Mouse (Mus musculus): ENCODE results near the gene Ccdc190. TPM values are rescaled to one million over a fixed set of nuclear protein-coding genes. Genes with fewer than 3 reads are reported as not detected.

Ccdc190 gene
- polyA plus RNA-seq, 1 experiment from 2014 or later = 0.11 TPM

DNA sequence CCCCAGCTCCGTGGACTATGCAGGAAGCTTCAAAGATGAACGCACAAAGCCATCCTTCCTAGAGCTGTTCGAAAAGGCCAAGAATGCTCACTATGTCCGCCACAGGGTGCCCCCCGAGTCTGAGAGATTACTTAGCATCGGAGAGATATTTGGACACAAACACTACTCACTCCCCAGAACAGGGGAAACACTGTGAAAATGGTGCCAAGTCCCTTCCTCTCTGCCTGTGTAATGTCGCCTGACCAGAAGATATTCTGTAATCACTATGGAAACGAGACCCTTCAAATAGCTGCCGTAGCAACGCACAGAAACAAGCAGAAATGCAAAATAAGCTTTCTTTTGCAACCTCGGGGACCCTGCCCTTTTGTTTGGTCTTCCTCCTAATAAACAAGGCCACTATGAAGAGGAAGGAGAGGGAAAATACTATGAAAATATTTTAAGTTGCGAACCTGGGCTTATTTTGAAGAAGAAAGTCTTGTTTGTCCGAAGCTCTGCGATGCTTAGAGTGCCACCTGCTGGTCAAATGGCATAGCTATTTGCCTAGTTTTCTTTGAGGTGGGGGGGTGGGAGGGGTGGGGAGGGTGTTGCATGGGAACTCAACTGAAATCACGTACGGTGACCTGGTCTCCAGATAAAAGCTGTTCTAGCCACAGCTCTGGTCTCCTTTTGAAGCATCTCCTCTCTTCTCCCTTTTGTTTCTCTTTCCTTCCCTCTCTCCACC, 5.7 kb downstream of the Ccdc190 start:
- Histone ChIP-seq H3K27me3 (ENCODE audit: control insufficient read depth, insufficient read depth, low read length) (no peaks in the 10 kb centered on the region), H3K9ac (ENCODE audit: low read length) (no peak overlapping the region), H3K9me3 (ENCODE audit: control insufficient read depth, low read length) (no peaks in the 10 kb centered on the region), H3K27ac (replicated peaks) (no peak overlapping the region), H3K4me2 (replicated peaks; ENCODE audit: low read depth) (peak overlapping the region; percentile 40; the same call in 1 of the 2 replicates), H3K4me1 (replicated peaks; ENCODE audit: control insufficient read depth, insufficient read depth) (no peaks in the 10 kb centered on the region), H3K36me3 (ENCODE audit: control insufficient read depth, insufficient read depth, low read length) (no peaks in the 10 kb centered on the region), H3K4me3 (ENCODE audit: low read depth, low read length) (no peak overlapping the region)
- peak; percentile 55 for DNase-seq (ENCODE audit: low spot score)
- ATAC-seq (ENCODE audit: low FRiP score, low TSS enrichment) = no peak
- TF ChIP-seq CTCF (IDR thresholded peaks at IDR 0.05; ENCODE audit: low read depth) (peak; percentile 77), EP300 (optimal IDR thresholded peaks at IDR 0.05) (no peak)
- WGBS = 43% methylated on average over 16 of the region's 16 CpGs

DNA sequence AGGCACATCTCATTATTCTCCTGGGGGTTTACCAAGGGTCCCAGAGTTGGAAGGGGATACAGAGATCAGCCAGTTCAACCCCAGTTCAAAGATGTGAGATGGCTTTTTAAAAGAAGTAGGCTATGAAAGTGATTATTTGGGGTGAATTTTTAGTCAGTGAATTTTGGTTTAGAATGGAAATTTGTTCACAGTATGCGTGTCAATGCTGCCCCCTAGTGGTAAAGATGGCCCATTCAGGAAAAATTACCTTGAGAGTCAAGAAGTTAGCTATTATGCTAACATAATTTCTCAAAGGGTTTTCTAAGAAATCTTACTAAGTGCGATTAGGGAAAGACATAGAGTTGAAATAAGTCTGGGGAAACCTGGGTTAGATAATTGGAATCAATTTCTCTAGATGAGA, 10.9 kb downstream of the Ccdc190 start:
- TF ChIP-seq EP300 (optimal IDR thresholded peaks at IDR 0.05) (no peak), CTCF (IDR thresholded peaks at IDR 0.05; ENCODE audit: low read depth) (peak; percentile 90)
- no peak overlapping the region for H3K4me3 ChIP-seq (ENCODE audit: low read depth, low read length)

DNA sequence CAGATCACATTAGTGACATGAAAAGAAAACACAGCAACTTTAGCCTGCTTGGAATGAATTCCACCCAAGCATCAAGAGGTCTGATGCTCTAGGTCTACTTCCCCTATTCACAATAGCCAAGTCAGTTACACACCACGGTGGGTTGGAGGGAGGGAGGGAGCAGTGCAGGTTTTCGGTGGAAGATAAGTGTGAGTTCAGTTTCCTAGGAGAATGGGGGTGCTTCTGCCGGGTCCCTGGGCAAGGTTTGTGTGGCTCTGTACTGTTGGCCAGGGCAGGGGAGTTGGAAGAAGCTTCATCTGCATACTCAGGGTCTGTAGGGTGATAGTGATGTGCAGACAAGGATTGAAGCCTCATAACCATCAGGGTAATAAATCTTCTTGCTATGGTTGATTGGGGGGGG, 17.6 kb downstream of the Ccdc190 start:
- no peak for DNase-seq (ENCODE audit: low spot score)
- Histone ChIP-seq H3K9ac (ENCODE audit: low read length) (no peak overlapping the region), H3K27ac (replicated peaks) (no peak overlapping the region), H3K36me3 (ENCODE audit: control insufficient read depth, insufficient read depth, low read length) (no peaks in the 10 kb centered on the region), H3K9me3 (ENCODE audit: control insufficient read depth, low read length) (no peaks in the 10 kb centered on the region), H3K4me1 (replicated peaks; ENCODE audit: control insufficient read depth, insufficient read depth) (no peaks in the 10 kb centered on the region), H3K4me2 (replicated peaks; ENCODE audit: low read depth) (no peak overlapping the region), H3K4me3 (ENCODE audit: low read depth, low read length) (no peak overlapping the region), H3K27me3 (ENCODE audit: control insufficient read depth, insufficient read depth, low read length) (no peaks in the 10 kb centered on the region)
- 79% methylated on average over 3 of the region's 3 CpGs for WGBS
- ATAC-seq (ENCODE audit: low FRiP score, low TSS enrichment) = no peak
- TF ChIP-seq EP300 (optimal IDR thresholded peaks at IDR 0.05) (no peak), CTCF (IDR thresholded peaks at IDR 0.05; ENCODE audit: low read depth) (no peak)

More for the DNA sequence above, 10.9 kb downstream of the Ccdc190 start:
- peak; percentile 27 for DNase-seq (ENCODE audit: low spot score)
- no peaks in the 10 kb centered on the region for H3K9me3 ChIP-seq (ENCODE audit: control insufficient read depth, low read length)
- WGBS = 5% methylated on average over 2 of the region's 2 CpGs
- H3K27me3 ChIP-seq (ENCODE audit: control insufficient read depth, insufficient read depth, low read length) = no peaks in the 10 kb centered on the region
- no peaks in the 10 kb centered on the region for H3K36me3 ChIP-seq (ENCODE audit: control insufficient read depth, insufficient read depth, low read length)
- no peaks in the 10 kb centered on the region for H3K4me1 ChIP-seq (replicated peaks; ENCODE audit: control insufficient read depth, insufficient read depth)
- no peak overlapping the region for H3K4me2 ChIP-seq (replicated peaks; ENCODE audit: low read depth)
- H3K9ac ChIP-seq (ENCODE audit: low read length) = no peak overlapping the region
- no peak overlapping the region for H3K27ac ChIP-seq (replicated peaks)
- no peak for ATAC-seq (ENCODE audit: low FRiP score, low TSS enrichment)

- no peak overlapping the region for H3K4me2 ChIP-seq (replicated peaks; ENCODE audit: low read depth)
- H3K9ac ChIP-seq (ENCODE audit: low read length) = no peak overlapping the region
- H3K36me3 ChIP-seq (ENCODE audit: control insufficient read depth, insufficient read depth, low read length) = peaks cover 3% of the 10 kb centered on the region; the same call in 1 of the 2 replicates
- TF ChIP-seq CTCF (IDR thresholded peaks at IDR 0.05; ENCODE audit: low read depth) (peak; percentile 46), EP300 (optimal IDR thresholded peaks at IDR 0.05) (no peak)
- no peak for DNase-seq (ENCODE audit: low spot score)
- no peaks in the 10 kb centered on the region for H3K9me3 ChIP-seq (ENCODE audit: control insufficient read depth, low read length)
- ATAC-seq (ENCODE audit: low FRiP score, low TSS enrichment) = no peak
- no peak overlapping the region for H3K4me3 ChIP-seq (ENCODE audit: low read depth, low read length)
- no peak overlapping the region for H3K27ac ChIP-seq (replicated peaks)
- H3K4me1 ChIP-seq (replicated peaks; ENCODE audit: control insufficient read depth, insufficient read depth) = no peaks in the 10 kb centered on the region
- WGBS = 78% methylated on average over 6 of the region's 6 CpGs
- H3K27me3 ChIP-seq (ENCODE audit: control insufficient read depth, insufficient read depth, low read length) = no peaks in the 10 kb centered on the region
These were observed 19.2 kb downstream of the Ccdc190 start for GRCm38 (mm10) chr1:169947654-169948053.

- no peak overlapping the region for H3K9ac ChIP-seq (ENCODE audit: low read length)
- TF ChIP-seq CTCF (IDR thresholded peaks at IDR 0.05; ENCODE audit: low read depth) = no peak
- no peak for TF ChIP-seq EP300 (optimal IDR thresholded peaks at IDR 0.05)
- ATAC-seq (ENCODE audit: low FRiP score, low TSS enrichment) = no peak
- H3K4me2 ChIP-seq (replicated peaks; ENCODE audit: low read depth) = no peak overlapping the region
- peaks cover 3% of the 10 kb centered on the region; the same call in 1 of the 2 replicates for H3K36me3 ChIP-seq (ENCODE audit: control insufficient read depth, insufficient read depth, low read length)
- H3K4me3 ChIP-seq (ENCODE audit: low read depth, low read length) = no peak overlapping the region
- no peak for DNase-seq (ENCODE audit: low spot score)
- H3K27ac ChIP-seq (replicated peaks) = no peak overlapping the region
- 53% methylated on average over 7 of the region's 7 CpGs for WGBS
- no peaks in the 10 kb centered on the region for H3K9me3 ChIP-seq (ENCODE audit: control insufficient read depth, low read length)
- no peaks in the 10 kb centered on the region for H3K4me1 ChIP-seq (replicated peaks; ENCODE audit: control insufficient read depth, insufficient read depth)
- no peaks in the 10 kb centered on the region for H3K27me3 ChIP-seq (ENCODE audit: control insufficient read depth, insufficient read depth, low read length)
These were observed 19.8 kb downstream of the Ccdc190 start for GRCm38 (mm10) chr1:169948280-169948679.

DNA sequence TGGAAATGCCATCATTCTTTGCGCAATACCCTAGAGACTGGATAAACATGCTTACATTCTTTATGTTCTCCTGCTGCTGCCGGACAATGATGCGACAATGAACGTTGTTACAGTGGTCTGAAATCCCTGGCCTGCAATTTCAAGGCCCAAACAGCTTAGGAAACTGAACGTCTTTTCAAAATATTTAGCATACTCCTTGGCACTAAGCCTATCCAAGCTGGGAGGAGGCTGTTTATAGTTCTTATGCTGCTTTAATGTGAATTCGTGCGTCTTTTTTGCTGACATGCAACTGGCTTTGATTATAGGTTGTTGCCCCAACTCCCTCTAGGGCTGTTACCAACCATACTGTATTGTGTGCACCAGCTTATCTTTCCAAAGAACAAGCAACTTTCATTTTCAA, 20.4 kb downstream of the Ccdc190 start:
- Histone ChIP-seq H3K9ac (ENCODE audit: low read length) (no peak overlapping the region), H3K27ac (replicated peaks) (no peak overlapping the region), H3K27me3 (ENCODE audit: control insufficient read depth, insufficient read depth, low read length) (no peaks in the 10 kb centered on the region), H3K36me3 (ENCODE audit: control insufficient read depth, insufficient read depth, low read length) (peaks cover 3% of the 10 kb centered on the region; the same call in 1 of the 2 replicates), H3K4me2 (replicated peaks; ENCODE audit: low read depth) (no peak overlapping the region), H3K9me3 (ENCODE audit: control insufficient read depth, low read length) (no peaks in the 10 kb centered on the region), H3K4me3 (ENCODE audit: low read depth, low read length) (no peak overlapping the region), H3K4me1 (replicated peaks; ENCODE audit: control insufficient read depth, insufficient read depth) (no peaks in the 10 kb centered on the region)
- no peak for TF ChIP-seq CTCF (IDR thresholded peaks at IDR 0.05; ENCODE audit: low read depth)
- DNase-seq (ENCODE audit: low spot score) (no peak), ATAC-seq (ENCODE audit: low FRiP score, low TSS enrichment) (no peak)
- WGBS = 51% methylated on average over 7 of the region's 7 CpGs

Data from stomach, postnatal 0 days (tissue).